Mouse (Mus musculus): Measurements from ENCODE around the gene Mtmr10.

DNA sequence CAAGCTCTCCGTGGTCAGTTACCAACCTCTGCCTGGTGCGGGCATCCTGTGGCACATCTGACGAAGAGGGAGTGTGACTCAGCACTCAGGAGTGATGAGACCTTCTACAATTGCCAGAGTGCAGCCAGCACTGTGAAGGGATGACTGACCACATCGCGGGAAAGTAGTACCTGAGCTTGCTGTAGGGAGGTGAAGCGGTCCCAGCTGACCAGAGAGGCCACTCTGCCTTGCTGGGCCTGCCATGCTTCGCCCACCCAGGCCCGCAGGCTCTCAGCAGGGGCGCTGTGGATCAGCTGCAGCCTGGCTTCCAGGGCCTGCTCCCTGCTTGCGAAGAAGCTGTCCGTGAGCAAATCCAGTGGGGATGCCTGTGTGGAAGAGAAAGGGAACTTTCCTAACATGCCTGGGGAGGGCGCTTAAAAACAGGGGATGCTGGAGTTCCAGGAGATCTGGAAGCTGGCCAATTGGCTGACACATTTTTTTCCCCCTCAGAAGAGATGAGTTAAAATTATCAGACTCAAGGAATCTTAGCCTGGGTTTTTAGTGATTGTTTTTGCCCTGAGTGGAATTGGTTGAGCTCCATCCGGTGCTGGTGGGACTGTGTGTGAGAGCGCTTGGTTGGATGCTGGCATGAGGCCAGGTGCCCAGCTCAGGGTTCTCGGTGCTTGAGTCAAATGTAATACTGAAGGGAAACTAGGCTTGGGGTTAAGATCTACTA is 61.9 kb downstream of the Mtmr10 start:
- TF ChIP-seq CTCF (IDR thresholded peaks at IDR 0.05; ENCODE audit: control insufficient read depth, insufficient read depth, insufficient read length) (no peak), CEBPB (IDR thresholded peaks at IDR 0.05; ENCODE audit: low read depth) (no peak), MAX (IDR thresholded peaks at IDR 0.05) (no peak), MYOG (IDR thresholded peaks at IDR 0.05; ENCODE audit: control insufficient read depth, extremely low read depth, insufficient read length) (no peak), USF1 (IDR thresholded peaks at IDR 0.05; ENCODE audit: low read depth) (no peak), FOSL1 (IDR thresholded peaks at IDR 0.05; ENCODE audit: insufficient read depth, low read length, poor library complexity, severe bottlenecking) (no peak), MYOD1 (IDR thresholded peaks at IDR 0.05; ENCODE audit: control insufficient read depth, insufficient read length, low read depth) (no peak)

Data from C2C12 (cell line).